Mouse (Mus musculus) cerebellum, adult 2 months (tissue): Measurements from ENCODE around the gene Selp. TPM values are rescaled to one million over a fixed set of nuclear protein-coding genes. Genes with fewer than 3 reads are reported as not detected.

Experiments
- DNase-seq, 2 experiments: peaks; one replicate each; pipeline ENCODE4 v3.0.0; 2021
- H3K27ac ChIP-seq: fragments of 200-500 bp; 2 replicates; pipeline ENCODE4 v1.5.1; 2012; ENCODE audit warnings: low read length, control low read depth, inconsistent platforms; ENCODE audit not compliant: insufficient read depth
- H3K27me3 ChIP-seq: fragments of 200-500 bp; 2 replicates; pipeline ENCODE4 v1.6.1; 2012; ENCODE audit warnings: inconsistent platforms, mild to moderate bottlenecking, low read length, moderate library complexity; ENCODE audit not compliant: control insufficient read depth, insufficient read depth
- H3K4me1 ChIP-seq: fragments of 200-500 bp; 2 replicates; pipeline ENCODE4 v1.6.1; 2011; ENCODE audit warnings: low read length; ENCODE audit not compliant: control insufficient read depth, insufficient read depth
- H3K4me3 ChIP-seq: fragments of 200-500 bp; replicated peaks from 2 replicates; pipeline ENCODE3; 2011; ENCODE audit warnings: mild to moderate bottlenecking, low read depth, low read length, control low read depth; ENCODE audit not compliant: insufficient read depth
- CTCF ChIP-seq: fragments of 200-500 bp; IDR thresholded peaks from 2 replicates; pipeline ENCODE4 v1.5.1; 2011; ENCODE audit warnings: low read depth, mild to moderate bottlenecking, control low read depth, low read length, moderate library complexity, borderline replicate concordance; ENCODE audit not compliant: insufficient read depth
- POLR2A ChIP-seq: fragments of 200-500 bp; IDR thresholded peaks from 2 replicates; pipeline ENCODE4 v1.6.1; 2011; ENCODE audit warnings: low read length, control low read depth, borderline replicate concordance; ENCODE audit not compliant: insufficient read depth
- WGBS: fragments of 180-500 bp; shearing (Covaris S2); methylation state at CpG from one replicate; pipeline ENCODE4 v1.1.7; 2018; 5-methylcytosine and 5-hydroxymethylcytosine counted together
- polyA plus RNA-seq: library from polyadenylated mRNA; depleted of rRNA; stranded (reverse); fragments of >200 nt; gene quantifications from 2 replicates; pipeline ENCODE4 v1.2.3, GENCODE M21; 2012

The Selp gene
- polyA plus RNA-seq, 1 experiment = not detected

DNA sequence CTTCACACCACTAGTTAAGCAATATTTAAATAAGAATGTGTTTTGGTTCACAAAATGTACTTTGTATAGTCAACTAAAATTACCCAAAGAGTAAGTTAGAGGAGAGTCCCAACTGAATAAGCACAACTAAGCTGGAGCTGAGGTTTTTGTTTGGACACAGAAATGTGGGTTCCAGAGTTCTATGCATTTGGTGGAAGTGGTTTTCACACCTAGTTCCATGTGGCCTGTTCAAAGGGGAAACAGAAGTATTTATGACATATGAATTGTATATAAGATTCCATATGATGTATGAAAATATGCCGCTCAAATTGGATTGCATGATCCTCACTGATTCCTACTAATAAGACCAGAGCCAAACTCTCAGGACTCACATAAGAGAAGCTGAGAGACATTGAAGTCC, 39.6 kb upstream of the Selp start:
- Histone ChIP-seq H3K27me3 (no peaks in the 10 kb centered on the region), H3K4me3 (no peak overlapping the region)
- WGBS = 98% methylated on average over 1 of the region's 1 CpGs

DNA sequence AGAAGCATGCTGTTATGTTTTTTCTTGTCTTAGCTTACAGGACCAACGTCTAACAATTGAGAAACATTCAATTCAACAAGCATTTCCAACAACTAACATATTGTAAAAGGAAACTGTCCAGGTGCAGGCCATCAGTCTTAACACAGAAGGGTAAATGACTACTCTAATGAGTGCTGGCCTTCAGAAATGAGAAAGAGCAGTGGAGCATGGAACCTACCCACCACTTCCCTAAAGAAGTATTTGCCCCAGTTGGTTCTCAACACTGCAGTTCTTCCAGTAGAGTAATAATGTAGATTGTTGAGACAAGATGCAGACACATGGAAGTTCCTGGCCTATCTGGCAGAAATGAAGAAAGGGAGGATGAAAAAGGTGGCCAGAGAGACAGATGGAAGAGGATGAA, 38.6 kb upstream of the Selp start:
- no peaks in the 10 kb centered on the region for H3K4me1 ChIP-seq
- TF ChIP-seq CTCF (no peak), POLR2A (no peak)
- no peaks in the 10 kb centered on the region for H3K27me3 ChIP-seq
- WGBS = 53% methylated on average over 1 of the region's 1 CpGs
- no peak for DNase-seq
- no peak overlapping the region for H3K4me3 ChIP-seq
- H3K27ac ChIP-seq = no peak overlapping the region

More for the DNA sequence above, 39.6 kb upstream of the Selp start:
- DNase-seq = no peak
- Histone ChIP-seq H3K4me1 (no peaks in the 10 kb centered on the region), H3K27ac (no peak overlapping the region)
- TF ChIP-seq CTCF = no peak
- TF ChIP-seq POLR2A = no peak

DNA sequence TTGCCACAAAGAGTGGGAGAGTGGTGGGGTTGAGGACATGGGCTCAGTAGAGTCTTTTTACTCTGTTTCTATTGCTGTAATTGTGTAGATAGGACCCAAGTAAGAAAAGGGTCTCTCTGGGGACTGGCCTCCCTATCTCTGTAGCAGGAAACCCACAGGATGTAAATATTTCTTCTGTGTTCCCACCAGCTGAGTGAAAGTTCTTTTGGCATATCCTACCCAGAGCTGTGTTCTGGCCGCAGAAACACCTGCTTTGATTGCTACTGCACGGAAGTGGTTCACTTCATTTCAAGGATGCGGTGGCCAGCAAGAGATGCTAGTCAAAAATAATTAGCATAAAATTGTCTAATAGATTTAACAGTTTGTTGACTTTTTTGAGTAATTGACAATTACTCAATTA, 38.0 kb upstream of the Selp start:
- no peak for DNase-seq
- WGBS = 81% methylated on average over 3 of the region's 3 CpGs
- no peak for TF ChIP-seq CTCF
- TF ChIP-seq POLR2A = no peak
- Histone ChIP-seq H3K27me3 (no peaks in the 10 kb centered on the region), H3K27ac (no peak overlapping the region), H3K4me1 (no peaks in the 10 kb centered on the region), H3K4me3 (no peak overlapping the region)

DNA sequence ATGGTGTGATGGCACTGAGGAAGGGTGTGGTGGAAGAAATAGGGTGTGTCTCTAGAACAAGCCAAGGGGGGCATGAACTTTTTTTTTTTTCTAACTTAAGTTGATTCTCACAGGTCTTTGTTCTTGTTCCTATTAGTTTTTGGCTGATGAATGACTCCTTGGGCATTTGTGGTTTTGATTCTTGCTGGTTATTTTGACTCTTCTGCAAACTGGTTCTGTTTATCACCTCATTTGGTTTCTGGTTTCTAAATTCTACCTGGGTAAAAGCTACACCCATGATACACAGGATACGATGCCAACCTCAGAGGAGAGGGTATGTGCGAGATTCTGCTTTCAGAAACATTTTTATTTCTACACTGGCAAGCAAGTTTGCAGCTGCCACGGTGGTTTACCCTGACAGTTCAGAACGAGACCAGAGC, 36.7 kb upstream of the Selp start:
- no peak overlapping the region for H3K27ac ChIP-seq
- H3K27me3 ChIP-seq = no peaks in the 10 kb centered on the region
- no peak overlapping the region for H3K4me3 ChIP-seq
- DNase-seq = no peak
- no peak for TF ChIP-seq CTCF
- no peak for TF ChIP-seq POLR2A
- 83% methylated on average over 4 of the region's 4 CpGs for WGBS
- no peaks in the 10 kb centered on the region for H3K4me1 ChIP-seq

DNA sequence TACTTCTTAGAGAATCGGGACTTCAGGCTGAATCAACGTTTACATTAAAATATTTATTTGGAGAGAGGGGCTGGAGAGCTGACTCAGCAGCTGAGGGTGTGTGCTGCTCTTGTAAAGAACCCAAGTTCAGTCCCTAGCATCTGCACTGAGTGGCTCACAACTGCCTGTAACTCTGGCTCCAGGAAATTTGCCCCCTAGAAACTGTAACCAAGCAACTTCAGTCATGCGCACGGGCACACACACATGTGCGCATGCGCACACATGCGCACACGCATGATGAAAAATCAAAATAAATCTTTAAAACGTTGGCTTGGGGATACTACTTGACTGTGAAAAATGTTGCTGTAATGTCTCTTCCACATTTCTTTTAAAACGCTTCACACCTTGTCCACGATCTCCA, 36.0 kb upstream of the Selp start:
- TF ChIP-seq POLR2A (no peak), CTCF (no peak)
- 87% methylated on average over 11 of the region's 11 CpGs for WGBS

DNA sequence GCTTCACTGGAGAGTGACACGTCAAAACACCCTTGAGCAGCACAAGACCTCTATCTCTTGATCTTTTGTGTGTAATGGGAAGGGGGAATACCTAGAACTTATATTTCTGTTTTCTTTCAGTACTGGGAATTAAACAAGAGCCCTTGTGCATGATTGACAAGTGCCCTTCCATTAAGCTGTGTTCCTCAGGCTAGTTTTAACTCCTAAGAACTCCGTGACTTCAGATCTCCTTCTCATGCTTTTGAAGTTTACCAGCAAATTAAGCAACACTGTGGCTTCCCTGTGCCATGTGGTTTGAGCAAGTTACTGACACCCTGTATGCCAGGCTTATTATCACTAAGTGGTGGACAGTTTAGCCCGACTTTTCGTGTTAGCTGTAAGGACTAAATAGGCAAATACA, 32.0 kb upstream of the Selp start:
- TF ChIP-seq CTCF = no peak

More for the DNA sequence above, 36.0 kb upstream of the Selp start:
- no peaks in the 10 kb centered on the region for H3K4me1 ChIP-seq
- no peaks in the 10 kb centered on the region for H3K27me3 ChIP-seq
- H3K4me3 ChIP-seq = no peak overlapping the region
- no peak for DNase-seq
- no peak overlapping the region for H3K27ac ChIP-seq

DNA sequence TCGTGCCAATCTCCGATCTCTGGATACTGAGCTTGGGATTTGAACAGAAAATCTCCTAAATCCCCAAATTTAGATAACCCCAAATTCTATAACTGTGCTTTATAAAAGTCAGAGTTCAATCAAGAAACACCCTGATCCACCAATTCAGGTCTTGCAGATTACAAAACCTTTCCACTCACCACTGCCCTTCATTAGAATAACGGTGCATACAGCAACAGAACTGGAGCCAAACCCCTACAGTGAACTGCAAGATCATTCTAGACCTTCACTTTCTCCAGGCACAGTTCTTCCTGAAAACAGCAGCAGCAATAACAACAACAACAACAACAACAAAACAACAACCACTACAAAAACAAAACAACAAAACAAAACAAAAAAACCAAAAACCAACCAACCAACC, 28.3 kb upstream of the Selp start:
- WGBS = 77% methylated on average over 3 of the region's 3 CpGs
- H3K27ac ChIP-seq = no peak overlapping the region
- no peaks in the 10 kb centered on the region for H3K4me1 ChIP-seq
- no peak for DNase-seq
- no peak overlapping the region for H3K4me3 ChIP-seq
- no peaks in the 10 kb centered on the region for H3K27me3 ChIP-seq
- TF ChIP-seq POLR2A (no peak), CTCF (no peak)

More for the DNA sequence above, 32.0 kb upstream of the Selp start:
- Histone ChIP-seq H3K27me3 (no peaks in the 10 kb centered on the region), H3K4me1 (no peaks in the 10 kb centered on the region), H3K27ac (no peak overlapping the region), H3K4me3 (no peak overlapping the region)
- 92% methylated on average over 4 of the region's 4 CpGs for WGBS
- no peak for DNase-seq

DNA sequence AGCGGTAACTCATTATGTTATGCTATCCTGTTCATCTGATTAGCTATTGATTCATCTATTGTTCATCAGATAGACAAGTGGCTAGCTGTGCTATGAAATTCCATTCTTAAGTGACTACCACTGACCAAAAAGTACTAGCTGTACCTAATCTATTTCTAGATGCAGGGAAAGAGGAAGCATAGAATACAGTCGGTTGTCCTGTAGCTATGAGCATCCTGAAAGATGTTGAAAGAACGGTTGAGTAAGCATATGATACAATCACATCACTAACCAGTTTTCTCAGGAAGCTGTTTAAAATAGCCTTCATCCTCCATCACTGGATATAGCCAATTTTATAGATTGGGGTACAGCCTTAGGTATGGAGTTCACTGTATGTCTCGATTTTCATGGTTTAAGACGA, 27.2 kb upstream of the Selp start:
- Histone ChIP-seq H3K4me3 (no peak overlapping the region), H3K27ac (no peak overlapping the region), H3K4me1 (no peaks in the 10 kb centered on the region), H3K27me3 (no peaks in the 10 kb centered on the region)
- TF ChIP-seq CTCF (no peak), POLR2A (no peak)
- WGBS = 92% methylated on average over 5 of the region's 5 CpGs
- DNase-seq = no peak
